Mouse (Mus musculus): ENCODE data around the gene Dmrt1.

Gene Dmrt1

GRCm38 (mm10) chr19:25635119-25635518 lies 129.7 kb downstream of the Dmrt1 start:
- no peak for DNase-seq

DNA sequence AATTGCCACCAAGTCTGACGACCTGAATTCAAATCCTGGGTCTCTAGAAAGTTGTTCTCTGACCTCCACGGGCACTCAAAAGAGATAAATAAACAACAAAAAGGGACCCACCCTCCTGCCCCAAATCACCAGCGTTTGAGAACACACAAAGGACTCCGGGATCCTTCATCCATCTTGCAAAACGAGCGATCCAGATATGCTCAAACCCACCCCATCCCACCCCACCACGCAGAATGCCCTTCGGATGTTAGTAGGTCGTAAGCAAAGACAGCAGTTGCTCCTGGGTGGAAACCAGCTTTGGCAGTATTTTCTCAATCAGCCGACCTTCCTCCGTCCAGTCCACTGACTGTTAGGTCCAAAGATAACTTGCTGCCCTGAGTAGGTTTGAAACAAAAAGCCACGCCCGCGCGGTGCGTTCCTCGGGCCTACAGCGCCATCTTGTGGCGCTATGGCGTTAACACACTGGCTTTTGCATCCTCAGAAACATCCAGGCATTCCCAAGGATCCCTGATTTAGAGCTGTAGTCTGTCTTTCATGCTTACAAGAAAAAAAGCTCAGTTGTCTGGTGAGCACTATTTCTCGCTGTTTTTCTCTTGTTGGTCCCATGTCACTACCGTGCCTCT lies 130.3 kb downstream of the Dmrt1 start:
- DNase-seq: peak; percentile 53 to 65

- no peak for DNase-seq
Observed at GRCm38 (mm10) chr19:25638766-25639361, 133.4 kb downstream of the Dmrt1 start.

- no peak for DNase-seq
Observed at GRCm38 (mm10) chr19:25641786-25642185, 136.4 kb downstream of the Dmrt1 start.

GRCm38 (mm10) chr19:25647136-25647535 lies 141.7 kb downstream of the Dmrt1 start:
- no peak for DNase-seq

GRCm38 (mm10) chr19:25648701-25649100 lies 143.3 kb downstream of the Dmrt1 start:
- DNase-seq: no peak

DNA sequence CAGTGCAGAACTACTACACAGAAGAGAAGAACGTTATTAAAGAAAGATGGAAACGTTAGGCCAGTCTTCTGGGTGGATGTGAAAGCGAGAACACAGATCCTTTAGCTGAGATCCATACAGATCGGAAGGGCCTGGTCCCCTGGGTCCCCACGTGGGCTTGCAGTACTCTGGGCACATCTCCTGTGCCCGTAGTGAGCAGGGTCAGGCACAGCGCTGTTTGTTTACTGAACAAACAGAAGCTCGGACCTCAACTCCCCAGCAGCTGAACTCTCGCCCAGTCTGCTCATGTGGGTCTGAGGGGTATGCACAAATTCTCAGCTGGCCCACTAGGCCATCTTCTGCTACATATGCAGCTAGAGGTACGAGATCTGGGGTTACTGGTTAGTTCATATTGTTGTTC lies 145.1 kb downstream of the Dmrt1 start:
- DNase-seq: no peak

DNA sequence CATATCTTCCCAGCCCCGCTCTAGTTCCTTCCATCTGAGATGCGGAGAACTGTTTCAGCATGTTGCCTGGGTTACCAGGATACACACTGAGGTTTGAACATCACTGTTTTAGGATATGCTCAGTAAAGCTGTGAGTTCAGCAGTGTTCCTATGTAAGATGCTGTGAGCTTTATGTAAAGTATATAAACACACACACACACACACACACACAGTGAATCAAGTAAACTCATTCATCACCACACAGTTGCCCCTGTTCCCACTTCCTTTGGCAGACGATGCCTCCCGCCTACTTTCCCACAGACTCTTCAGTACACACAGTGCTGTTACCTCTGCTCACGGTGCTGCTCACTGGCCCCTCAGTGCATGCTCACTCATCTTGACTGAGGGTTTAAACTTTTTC lies 147.1 kb downstream of the Dmrt1 start:
- no peak for DNase-seq
